Mouse (Mus musculus): ENCODE results near the gene Pdk1. TPM values are rescaled to one million over a fixed set of nuclear protein-coding genes. Genes with fewer than 3 reads are reported as not detected.
A peak's percentile ranks its signal among the peaks of the same experiment; 100 is the strongest.

Pdk1 gene
- polyA plus RNA-seq, 1 experiment from 2014 or later: 50.1 TPM

GRCm38 (mm10) chr2:71855076-71855475, 17.9 kb upstream of the Pdk1 start:
- H3K9me3 ChIP-seq: no peaks in the 10 kb centered on the region
- H3K27ac ChIP-seq: no peak overlapping the region
- no peaks in the 10 kb centered on the region for H3K4me1 ChIP-seq
- no peak overlapping the region for H3K4me2 ChIP-seq
- H3K27me3 ChIP-seq: no peaks in the 10 kb centered on the region
- ATAC-seq (ENCODE audit: borderline replicate concordance, extremely low read depth, low FRiP score, low TSS enrichment): no peak
- H3K9ac ChIP-seq: no peak overlapping the region
- 84% methylated on average over 5 of the region's 5 CpGs for WGBS
- no peak overlapping the region for H3K4me3 ChIP-seq
- H3K36me3 ChIP-seq: 0 out of 2 replicates have a peak, but pooled peaks cover 5% of the 10 kb centered on the region

- ATAC-seq (ENCODE audit: borderline replicate concordance, extremely low read depth, low FRiP score, low TSS enrichment): no peak
- Histone ChIP-seq H3K4me3 (no peak overlapping the region), H3K27ac (no peak overlapping the region), H3K27me3 (no peaks in the 10 kb centered on the region), H3K4me2 (no peak overlapping the region), H3K36me3 (no peaks in the 10 kb centered on the region), H3K9me3 (no peaks in the 10 kb centered on the region), H3K9ac (no peak overlapping the region), H3K4me1 (0 out of 2 replicates have a peak, but pooled peaks cover 3% of the 10 kb centered on the region)
- WGBS: 79% methylated on average over 5 of the region's 5 CpGs
Measured at GRCm38 (mm10) chr2:71863531-71864173, 9.4 kb upstream of the Pdk1 start.

GRCm38 (mm10) chr2:71865022-71865421, 8.0 kb upstream of the Pdk1 start:
- no peak for ATAC-seq (ENCODE audit: borderline replicate concordance, extremely low read depth, low FRiP score, low TSS enrichment)
- Histone ChIP-seq H3K27ac (no peak overlapping the region), H3K4me3 (no peak overlapping the region), H3K36me3 (no peaks in the 10 kb centered on the region), H3K4me2 (no peak overlapping the region), H3K4me1 (0 out of 2 replicates have a peak, but pooled peaks cover 3% of the 10 kb centered on the region), H3K27me3 (no peaks in the 10 kb centered on the region), H3K9ac (no peak overlapping the region), H3K9me3 (no peaks in the 10 kb centered on the region)
- 20% methylated on average over 3 of the region's 3 CpGs for WGBS

- 53% methylated on average over 3 of the region's 3 CpGs for WGBS
- H3K4me2 ChIP-seq: no peak overlapping the region
- H3K4me1 ChIP-seq: 0 out of 2 replicates have a peak, but pooled peaks cover 3% of the 10 kb centered on the region
- H3K36me3 ChIP-seq: no peaks in the 10 kb centered on the region
- no peak overlapping the region for H3K27ac ChIP-seq
- H3K9me3 ChIP-seq: no peaks in the 10 kb centered on the region
- no peak overlapping the region for H3K9ac ChIP-seq
- H3K27me3 ChIP-seq: no peaks in the 10 kb centered on the region
- H3K4me3 ChIP-seq: no peak overlapping the region
- ATAC-seq (ENCODE audit: borderline replicate concordance, extremely low read depth, low FRiP score, low TSS enrichment): no peak
Measured at GRCm38 (mm10) chr2:71865935-71866334, 7.1 kb upstream of the Pdk1 start.

- Histone ChIP-seq H3K4me3 (no peak overlapping the region), H3K4me2 (no peak overlapping the region), H3K4me1 (0 out of 2 replicates have a peak, but pooled peaks cover 3% of the 10 kb centered on the region), H3K36me3 (no peaks in the 10 kb centered on the region), H3K9me3 (no peaks in the 10 kb centered on the region), H3K27ac (no peak overlapping the region), H3K9ac (no peak overlapping the region), H3K27me3 (no peaks in the 10 kb centered on the region)
- ATAC-seq (ENCODE audit: borderline replicate concordance, extremely low read depth, low FRiP score, low TSS enrichment): no peak
- WGBS: 33% methylated on average over 1 of the region's 1 CpGs
Measured at GRCm38 (mm10) chr2:71866565-71866964, 6.5 kb upstream of the Pdk1 start.

- no peaks in the 10 kb centered on the region for H3K27me3 ChIP-seq
- H3K9ac ChIP-seq: no peak overlapping the region
- H3K27ac ChIP-seq: no peak overlapping the region
- no peak overlapping the region for H3K4me2 ChIP-seq
- 72% methylated on average over 3 of the region's 3 CpGs for WGBS
- 0 out of 2 replicates have a peak, but pooled peaks cover 3% of the 10 kb centered on the region for H3K4me1 ChIP-seq
- no peak for ATAC-seq (ENCODE audit: borderline replicate concordance, extremely low read depth, low FRiP score, low TSS enrichment)
- H3K4me3 ChIP-seq: no peak overlapping the region
- H3K36me3 ChIP-seq: no peaks in the 10 kb centered on the region
- no peaks in the 10 kb centered on the region for H3K9me3 ChIP-seq
Measured at GRCm38 (mm10) chr2:71867019-71867418, 6.0 kb upstream of the Pdk1 start.

GRCm38 (mm10) chr2:71867480-71867879, 5.5 kb upstream of the Pdk1 start:
- no peak overlapping the region for H3K27ac ChIP-seq
- H3K9ac ChIP-seq: no peak overlapping the region
- no peaks in the 10 kb centered on the region for H3K9me3 ChIP-seq
- H3K36me3 ChIP-seq: no peaks in the 10 kb centered on the region
- peaks cover 6% of the 10 kb centered on the region; the same call in 1 of the 2 replicates for H3K4me1 ChIP-seq
- H3K4me3 ChIP-seq: no peak overlapping the region
- no peak overlapping the region for H3K4me2 ChIP-seq
- ATAC-seq (ENCODE audit: borderline replicate concordance, extremely low read depth, low FRiP score, low TSS enrichment): no peak
- no peaks in the 10 kb centered on the region for H3K27me3 ChIP-seq
- 39% methylated on average over 5 of the region's 5 CpGs for WGBS

- WGBS: 87% methylated on average over 1 of the region's 1 CpGs
- Histone ChIP-seq H3K4me2 (no peak overlapping the region), H3K4me1 (peaks cover 4% of the 10 kb centered on the region; the same call in 1 of the 2 replicates), H3K27ac (no peak overlapping the region), H3K4me3 (no peak overlapping the region), H3K9ac (no peak overlapping the region), H3K27me3 (no peaks in the 10 kb centered on the region), H3K9me3 (no peaks in the 10 kb centered on the region), H3K36me3 (no peaks in the 10 kb centered on the region)
- ATAC-seq (ENCODE audit: borderline replicate concordance, extremely low read depth, low FRiP score, low TSS enrichment): no peak
Measured at GRCm38 (mm10) chr2:71868256-71868655, 4.8 kb upstream of the Pdk1 start.

- ATAC-seq (ENCODE audit: borderline replicate concordance, extremely low read depth, low FRiP score, low TSS enrichment): no peak
- H3K27me3 ChIP-seq: no peaks in the 10 kb centered on the region
- H3K4me1 ChIP-seq: peaks cover 14% of the 10 kb centered on the region
- H3K4me3 ChIP-seq: peak overlapping the region; percentile 73; the same call in 1 of the 2 replicates
- no peaks in the 10 kb centered on the region for H3K36me3 ChIP-seq
- WGBS: 70% methylated on average over 10 of the region's 10 CpGs
- H3K27ac ChIP-seq: peak overlapping the region; percentile 89
- H3K9me3 ChIP-seq: no peaks in the 10 kb centered on the region
- peak overlapping the region; percentile 93 for H3K4me2 ChIP-seq
- no peak overlapping the region for H3K9ac ChIP-seq
Measured at GRCm38 (mm10) chr2:71872141-71872540, 883 bp upstream of the Pdk1 start.

GRCm38 (mm10) chr2:71873474-71874322, 674 bp downstream of the Pdk1 start:
- peak overlapping the region; percentile 73 for H3K4me3 ChIP-seq
- H3K9me3 ChIP-seq: no peaks in the 10 kb centered on the region
- H3K4me2 ChIP-seq: peak overlapping the region; percentile 93
- 2% methylated on average over 49 of the region's 51 CpGs for WGBS
- H3K4me1 ChIP-seq: peaks cover 14% of the 10 kb centered on the region
- peak overlapping the region; percentile 97 for H3K27ac ChIP-seq
- H3K36me3 ChIP-seq: no peaks in the 10 kb centered on the region
- no peaks in the 10 kb centered on the region for H3K27me3 ChIP-seq
- peak; percentile 55 for ATAC-seq (ENCODE audit: borderline replicate concordance, extremely low read depth, low FRiP score, low TSS enrichment)
- peak overlapping the region; percentile 82 for H3K9ac ChIP-seq

GRCm38 (mm10) chr2:71874422-71874821, 1.4 kb downstream of the Pdk1 start:
- H3K4me3 ChIP-seq: peak overlapping the region; percentile 73; the same call in 1 of the 2 replicates
- H3K9me3 ChIP-seq: no peaks in the 10 kb centered on the region
- no peaks in the 10 kb centered on the region for H3K27me3 ChIP-seq
- H3K4me2 ChIP-seq: peak overlapping the region; percentile 93
- no peak for ATAC-seq (ENCODE audit: borderline replicate concordance, extremely low read depth, low FRiP score, low TSS enrichment)
- WGBS: 73% methylated on average over 2 of the region's 2 CpGs
- no peak overlapping the region for H3K27ac ChIP-seq
- H3K9ac ChIP-seq: no peak overlapping the region
- no peaks in the 10 kb centered on the region for H3K36me3 ChIP-seq
- peaks cover 14% of the 10 kb centered on the region for H3K4me1 ChIP-seq

- no peaks in the 10 kb centered on the region for H3K36me3 ChIP-seq
- H3K9ac ChIP-seq: no peak overlapping the region
- WGBS: 74% methylated on average over 2 of the region's 2 CpGs
- ATAC-seq (ENCODE audit: borderline replicate concordance, extremely low read depth, low FRiP score, low TSS enrichment): no peak
- H3K4me3 ChIP-seq: no peak overlapping the region
- no peaks in the 10 kb centered on the region for H3K9me3 ChIP-seq
- no peak overlapping the region for H3K27ac ChIP-seq
- H3K4me2 ChIP-seq: peak overlapping the region; percentile 93; the same call in 1 of the 2 replicates
- peaks cover 14% of the 10 kb centered on the region for H3K4me1 ChIP-seq
- H3K27me3 ChIP-seq: no peaks in the 10 kb centered on the region
Measured at GRCm38 (mm10) chr2:71874836-71875235, 1.8 kb downstream of the Pdk1 start.
